Mouse (Mus musculus) adrenal gland, postnatal 36 days (tissue): Measurements from ENCODE around the gene Amz2. TPM values are rescaled to one million over a fixed set of nuclear protein-coding genes. Genes with fewer than 3 reads are reported as not detected.
A peak's percentile ranks its signal among the peaks of the same experiment; 100 is the strongest.

Experiments used
- DNase-seq, 2 experiments: peaks; one replicate each; pipeline ENCODE4 v3.0.0; 2021; ENCODE audit warnings: mixed read lengths in 1 of 2
- total RNA-seq, 2 experiments: library from RNA; stranded (reverse); gene quantifications; 2 replicates each; pipeline ENCODE4 v1.2.3; 2021

Amz2 gene
- total RNA-seq, 2 experiments from 2014 or later: 36.7 to 49.2 TPM

DNA sequence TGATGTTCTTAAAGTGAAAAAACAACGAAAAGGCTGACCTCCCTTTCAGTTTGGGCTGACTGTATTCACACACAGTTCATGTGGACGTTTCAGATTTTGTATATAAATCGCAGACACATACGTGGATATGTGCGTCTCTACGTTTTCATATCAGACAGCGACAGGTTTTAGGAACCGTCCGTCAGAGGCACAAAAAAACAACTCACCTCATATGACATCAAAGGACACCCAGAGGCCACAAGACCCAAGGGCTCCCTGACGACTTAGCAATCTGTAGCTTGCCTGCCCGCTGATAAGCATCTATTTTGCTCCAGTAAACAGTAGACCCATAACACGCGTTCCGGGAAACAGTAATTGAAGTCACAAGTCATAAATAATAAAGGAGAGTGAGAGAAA, 5.2 kb upstream of the Amz2 start:
- no peak for DNase-seq

DNA sequence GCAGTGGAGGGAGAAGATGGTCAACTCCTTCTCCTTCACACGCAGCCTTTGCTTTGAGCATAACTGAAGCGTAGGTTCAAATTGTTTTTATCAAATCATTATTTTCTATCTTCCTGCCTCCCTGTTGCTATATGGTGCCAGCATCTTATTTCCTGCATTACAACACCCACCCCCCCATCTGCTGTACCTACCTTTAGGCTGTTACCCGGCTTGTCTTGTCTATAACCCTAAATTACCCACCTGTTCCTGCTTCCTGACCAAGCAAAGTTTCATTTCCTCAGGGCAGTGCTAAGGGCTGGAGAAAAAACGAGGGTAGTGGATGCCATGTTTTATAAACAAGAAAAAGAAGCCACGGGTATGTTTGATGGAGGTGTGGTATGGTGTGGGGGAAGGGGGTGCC, 4.5 kb upstream of the Amz2 start:
- DNase-seq: no peak

DNA sequence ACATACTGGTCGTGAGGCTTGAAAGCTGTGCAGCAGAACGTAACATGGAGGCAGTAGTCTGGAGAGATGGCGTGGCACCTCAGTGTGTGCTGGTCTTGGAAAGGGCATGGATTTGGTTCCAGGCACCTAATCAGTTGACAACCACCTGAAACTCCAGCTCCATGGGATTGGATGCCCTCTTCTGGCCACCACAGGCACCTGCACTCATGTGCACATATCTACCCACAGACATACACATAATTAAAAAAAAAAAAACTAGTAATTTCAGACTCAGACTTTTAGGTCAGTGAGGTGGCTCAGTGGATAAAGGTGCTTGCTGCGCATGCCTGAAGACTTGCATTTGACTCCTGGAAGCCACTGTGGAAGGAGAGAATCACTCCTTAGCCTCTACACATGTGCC, 3.5 kb upstream of the Amz2 start:
- no peak for DNase-seq

DNA sequence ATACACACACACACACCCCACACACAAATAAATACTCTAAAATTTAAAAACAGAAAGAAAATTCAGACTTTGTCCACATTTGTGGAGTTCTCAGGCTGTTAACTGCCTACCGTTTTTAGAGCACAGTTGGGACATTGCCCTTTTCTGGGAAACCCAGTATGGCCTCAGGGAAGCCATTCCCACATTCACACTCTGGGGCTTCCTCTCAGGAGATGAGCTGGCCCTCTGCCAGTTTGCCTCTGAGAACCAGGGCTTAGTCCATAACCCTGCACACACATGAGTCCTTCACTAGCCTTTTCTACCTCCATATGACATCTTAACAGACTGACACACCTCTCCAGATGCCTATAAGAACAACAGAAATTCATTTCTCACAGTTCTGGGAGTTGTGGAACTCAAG, 2.5 kb upstream of the Amz2 start:
- no peak for DNase-seq

DNA sequence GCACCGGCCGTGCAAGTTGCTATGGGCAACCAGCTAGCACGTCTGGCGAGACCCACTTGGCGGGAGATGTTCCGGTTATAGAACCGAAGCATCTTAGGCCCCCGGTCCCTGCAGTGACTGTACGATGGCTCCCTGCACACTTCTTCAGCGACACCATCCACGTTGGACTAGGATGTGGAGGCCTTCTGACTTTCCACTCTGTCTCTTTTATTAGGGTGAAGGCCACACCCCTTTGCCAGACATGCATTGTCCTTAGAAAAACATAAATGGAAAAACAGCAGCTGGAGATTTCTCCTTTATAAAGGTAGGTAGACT, 483 bp downstream of the Amz2 start:
- no peak for DNase-seq

DNA sequence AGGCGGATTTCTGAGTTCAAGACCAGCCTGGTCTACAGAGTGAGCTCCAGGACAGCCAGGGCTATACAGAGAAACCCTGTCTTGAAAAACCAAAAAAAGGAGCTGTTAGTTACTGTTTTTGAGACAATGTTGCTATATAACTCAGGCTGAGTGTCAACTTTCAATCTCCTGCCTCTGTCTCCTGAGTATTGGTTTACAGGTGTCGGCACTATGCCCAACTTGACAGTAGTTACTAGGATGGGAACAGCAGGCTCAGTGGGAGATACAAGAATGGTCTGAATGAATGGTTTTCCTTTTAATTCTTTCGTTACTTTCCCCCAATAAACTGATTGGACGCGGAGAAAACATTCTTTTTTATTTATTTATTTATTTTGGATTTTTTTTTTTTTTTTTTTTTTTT, 1.6 kb downstream of the Amz2 start:
- DNase-seq: no peak

DNA sequence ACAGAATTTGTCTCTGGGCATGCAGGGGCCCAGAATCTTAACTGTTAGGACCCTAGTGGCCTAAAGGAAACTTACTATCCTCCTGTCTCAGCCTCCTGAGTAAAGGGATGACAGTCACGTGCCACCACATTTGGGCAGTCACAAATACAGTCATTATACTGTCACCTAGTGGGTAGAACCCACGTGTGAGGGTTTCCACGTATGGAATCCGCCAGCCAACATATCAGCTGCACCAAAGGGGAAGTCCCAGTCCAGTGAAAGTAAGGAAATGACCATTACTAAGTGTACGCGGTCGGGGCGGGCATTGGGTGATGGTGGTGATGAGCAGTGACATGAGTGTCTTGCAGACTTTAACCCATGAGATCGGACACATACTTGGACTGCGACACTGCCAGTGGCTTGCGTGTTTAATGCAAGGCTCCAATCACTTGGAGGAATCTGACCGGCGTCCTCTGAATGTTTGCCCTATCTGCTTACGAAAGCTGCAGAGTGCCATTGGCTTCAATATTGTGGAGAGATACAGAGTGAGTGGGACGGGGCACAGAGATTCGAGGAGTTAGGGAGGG, 8.6 kb downstream of the Amz2 start:
- no peak for DNase-seq

DNA sequence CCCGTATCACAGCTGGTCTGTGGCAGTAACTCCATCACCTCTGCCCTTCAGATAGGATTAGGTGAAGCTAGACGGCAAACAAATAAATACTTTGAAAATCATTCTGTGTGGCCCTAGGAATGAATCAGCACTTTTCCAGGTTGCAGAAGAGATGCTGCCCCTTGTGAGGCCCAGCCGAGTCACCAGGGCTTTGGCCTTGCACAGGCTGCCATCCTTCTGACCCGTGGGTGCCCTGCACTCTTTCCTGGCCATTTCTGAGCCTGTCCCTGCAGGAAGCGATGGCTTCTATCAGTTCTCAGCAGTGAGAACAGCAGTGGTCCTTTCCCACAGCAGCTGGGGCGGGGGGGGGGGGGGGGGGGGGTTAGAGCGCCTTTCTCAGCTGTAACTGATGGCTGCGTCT, 11.1 kb downstream of the Amz2 start:
- DNase-seq: no peak

DNA sequence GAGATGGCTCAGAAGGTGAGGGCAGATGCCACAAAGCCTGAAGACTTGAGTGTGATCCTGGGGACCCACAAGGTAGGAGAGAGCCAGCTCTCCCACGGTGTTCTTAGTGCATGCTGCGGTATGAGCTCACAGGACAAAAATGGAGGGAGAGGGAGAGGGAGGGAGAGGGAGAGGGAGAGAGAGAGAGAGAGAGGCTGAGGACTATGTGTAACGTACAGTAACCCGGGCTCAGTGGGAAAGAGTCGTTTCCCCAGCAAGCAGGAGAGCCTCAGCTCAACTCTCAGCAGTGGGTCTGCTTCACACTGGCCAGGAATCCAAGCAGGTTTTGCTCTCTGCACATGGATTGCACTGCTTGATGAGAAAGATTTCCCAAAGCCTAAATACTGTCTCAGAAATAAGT, 13.5 kb downstream of the Amz2 start:
- no peak for DNase-seq

DNA sequence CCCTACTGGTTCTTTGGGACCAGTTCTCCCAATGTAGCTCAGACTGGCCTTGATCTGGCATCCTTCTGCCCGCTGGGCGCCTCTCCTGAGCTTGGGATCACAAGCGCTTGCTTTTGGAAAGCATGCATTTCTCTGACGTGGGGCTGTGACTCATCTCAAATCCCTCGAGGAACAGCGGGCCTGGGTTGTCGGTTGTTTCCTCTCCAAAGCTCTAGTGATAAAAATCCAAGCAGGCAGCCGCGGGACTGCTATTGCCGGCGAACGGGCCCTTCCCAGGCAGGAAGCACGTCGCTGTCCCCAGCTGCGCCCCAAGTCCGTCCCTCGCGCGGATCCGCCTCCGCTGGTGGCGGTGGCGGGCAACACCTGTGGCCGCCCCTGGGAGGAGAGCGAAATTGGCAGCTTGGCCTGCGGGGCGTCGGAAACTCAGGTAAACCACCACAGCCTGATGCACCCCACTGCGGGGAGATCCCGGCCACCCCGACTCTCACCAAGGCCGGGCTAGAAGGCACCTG, 14.1 kb downstream of the Amz2 start:
- peak; percentile 84 to 89 for DNase-seq

DNA sequence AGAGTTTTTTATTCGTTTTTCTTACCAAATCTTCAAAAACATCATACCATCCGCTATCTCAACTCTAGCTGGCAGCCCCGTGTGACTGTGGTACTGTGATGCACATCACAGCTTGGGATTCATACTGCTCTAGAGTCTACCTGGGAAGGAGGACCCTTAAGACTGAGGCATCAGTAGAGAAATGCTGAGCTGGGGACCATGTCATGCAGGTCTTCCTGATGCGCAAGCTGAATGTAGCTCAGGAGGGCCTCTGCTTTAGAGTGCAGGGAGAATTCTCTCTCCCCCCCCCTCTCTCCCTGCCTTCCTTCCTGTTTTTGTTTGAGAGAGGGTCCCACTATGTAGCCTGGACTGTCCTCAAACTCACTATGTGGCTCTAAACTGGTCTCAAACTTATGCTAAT, 14.9 kb downstream of the Amz2 start:
- DNase-seq: no peak

DNA sequence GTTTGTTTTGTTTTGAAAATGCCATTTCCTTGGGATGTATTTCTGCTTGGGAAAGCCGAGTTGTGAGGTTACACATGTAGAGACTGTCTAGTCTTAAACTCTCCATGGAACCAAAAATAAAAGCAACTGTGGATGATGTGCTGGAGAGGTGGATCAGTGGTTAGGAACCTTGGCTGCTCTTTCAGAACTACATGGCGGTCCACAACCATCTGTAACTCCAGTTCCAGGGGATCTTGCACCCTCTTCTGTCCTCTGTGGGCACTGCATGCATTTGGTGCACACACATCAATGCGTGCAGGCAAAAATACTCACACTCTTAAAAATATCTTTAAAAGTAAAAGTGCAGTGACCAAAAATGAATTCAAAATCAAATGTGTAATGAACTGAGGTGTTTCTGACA, 15.4 kb downstream of the Amz2 start:
- peak; percentile 27 to 54 for DNase-seq

DNA sequence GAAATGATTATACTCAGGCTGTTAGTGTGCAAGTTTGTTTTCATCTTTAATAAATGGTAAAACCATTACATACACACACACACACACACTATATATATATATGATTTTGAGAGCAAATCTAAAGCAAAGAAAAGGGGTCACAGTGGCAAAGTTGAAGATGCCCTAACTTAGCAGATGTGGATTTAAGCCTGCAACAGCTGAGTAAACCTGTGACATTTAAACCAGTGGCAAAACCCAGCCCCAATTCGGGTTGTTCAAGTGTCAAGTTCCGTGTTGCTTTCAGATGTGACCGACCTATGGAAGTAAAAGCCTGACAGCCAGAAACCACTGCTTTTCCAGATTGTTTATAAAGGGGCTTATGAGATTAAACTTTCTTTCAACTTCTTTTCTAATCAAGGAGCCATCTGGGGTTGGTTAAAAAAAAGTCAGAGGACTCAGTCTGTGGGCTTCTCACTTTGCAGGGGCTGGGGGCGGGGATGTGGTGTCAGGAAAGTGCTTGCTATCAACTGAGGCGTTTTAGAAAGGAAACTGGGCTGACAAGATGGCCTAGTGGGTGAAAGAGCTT, 16.5 kb downstream of the Amz2 start:
- DNase-seq: no peak

DNA sequence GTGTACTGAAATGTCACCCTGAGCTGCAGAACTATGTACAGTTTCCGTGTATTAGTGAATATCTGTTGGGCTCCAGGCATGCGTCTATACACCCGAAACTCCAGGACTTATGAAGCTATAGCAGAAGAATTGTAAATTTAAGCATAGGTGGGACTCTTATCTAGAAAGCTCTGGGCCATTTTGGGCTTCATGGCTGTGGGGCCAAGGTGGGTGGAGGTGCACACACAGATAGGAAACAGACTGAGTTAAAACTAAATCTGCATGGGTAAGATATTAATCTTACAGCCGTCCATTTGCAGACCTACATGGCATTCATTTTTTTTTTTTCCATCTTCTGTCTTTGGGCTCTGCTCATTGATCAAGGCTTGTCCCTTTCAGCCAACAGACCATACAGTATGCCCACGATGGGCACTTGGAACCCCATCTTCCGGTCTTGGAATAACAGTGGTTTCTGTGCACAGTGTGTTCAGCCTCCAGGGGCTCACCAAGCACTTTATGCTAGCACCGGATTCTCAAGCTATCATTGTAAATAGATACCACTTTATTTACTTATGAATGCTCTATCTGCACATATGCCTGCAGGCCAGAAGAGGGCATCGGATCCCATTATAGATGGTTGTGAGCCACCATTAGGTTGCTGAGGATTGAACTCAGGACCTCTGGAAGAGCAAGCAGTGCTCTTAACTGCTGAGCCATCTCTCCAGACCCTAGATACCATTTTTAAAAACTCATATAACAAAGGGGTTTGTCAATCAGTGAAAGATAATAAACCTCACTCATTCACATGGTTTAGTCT, 17.9 kb downstream of the Amz2 start:
- DNase-seq: no peak

DNA sequence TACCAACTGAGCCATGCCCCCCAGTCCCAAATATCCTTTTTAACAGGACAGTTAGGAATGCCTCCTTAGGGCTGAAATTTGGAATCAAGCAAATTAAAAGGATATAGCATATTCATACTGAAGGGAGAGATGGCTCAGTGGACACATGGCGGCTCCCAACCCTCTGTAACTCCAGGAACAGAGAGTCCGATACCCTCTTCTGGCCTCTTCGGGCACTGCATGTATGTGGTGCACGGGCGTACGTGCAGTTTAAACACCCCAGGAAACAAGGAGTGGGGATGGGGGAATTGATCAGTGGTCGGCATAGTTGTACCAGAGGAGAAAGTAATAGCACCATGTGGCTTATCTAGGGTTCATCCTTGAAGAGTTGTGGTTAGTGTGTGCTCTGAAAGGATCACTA, 18.9 kb downstream of the Amz2 start:
- peak; percentile 12 to 24 for DNase-seq

DNA sequence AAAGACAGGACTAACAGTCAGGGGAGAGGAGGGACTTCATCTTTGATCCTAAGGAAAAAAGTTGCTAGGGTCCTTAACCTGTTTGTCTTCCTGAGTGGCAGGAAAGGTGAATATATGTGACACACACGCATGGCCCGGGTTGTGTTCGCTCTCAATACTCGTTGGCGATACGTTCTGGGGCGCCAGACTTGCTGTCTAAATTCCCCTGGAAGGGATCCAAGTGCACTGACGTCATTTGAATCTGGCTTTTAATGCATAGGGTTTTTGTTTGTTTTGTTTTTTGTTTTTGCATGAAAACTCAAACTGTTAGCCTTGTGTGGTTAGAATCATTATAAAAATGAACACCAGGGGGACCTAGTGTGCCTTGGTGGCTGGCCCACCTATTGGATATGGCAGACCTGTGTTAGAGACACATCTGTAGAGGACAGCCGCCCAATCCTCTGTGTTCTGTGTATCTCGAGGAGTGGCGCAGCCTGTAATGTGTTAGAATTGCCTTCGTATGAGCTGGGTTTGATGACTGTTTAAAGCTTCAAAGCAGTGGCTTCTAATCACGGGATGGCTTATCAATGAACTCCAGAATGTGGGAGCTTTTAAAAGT, 19.8 kb downstream of the Amz2 start:
- DNase-seq: peak in 1 of 2 experiments; percentile 15

DNA sequence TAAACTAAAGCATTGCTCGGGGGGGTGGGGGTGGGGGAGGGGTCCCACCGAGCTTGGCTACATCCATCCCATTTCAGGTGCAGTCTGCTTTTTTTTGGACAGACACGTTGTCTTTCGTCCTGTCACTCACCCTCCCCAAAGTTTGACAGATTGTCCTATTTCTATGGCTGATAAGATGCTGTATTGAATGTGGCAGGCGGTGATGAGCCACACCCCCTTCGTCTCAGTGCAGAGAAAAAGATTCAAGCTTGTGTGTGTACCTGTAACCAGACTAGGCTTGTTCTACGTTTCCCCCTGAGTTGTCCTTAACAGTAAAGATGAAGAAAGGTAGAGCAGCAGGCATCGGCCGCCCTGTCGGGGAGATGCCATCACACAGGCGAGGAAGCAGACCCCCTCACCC, 25.4 kb downstream of the Amz2 start:
- DNase-seq: no peak

DNA sequence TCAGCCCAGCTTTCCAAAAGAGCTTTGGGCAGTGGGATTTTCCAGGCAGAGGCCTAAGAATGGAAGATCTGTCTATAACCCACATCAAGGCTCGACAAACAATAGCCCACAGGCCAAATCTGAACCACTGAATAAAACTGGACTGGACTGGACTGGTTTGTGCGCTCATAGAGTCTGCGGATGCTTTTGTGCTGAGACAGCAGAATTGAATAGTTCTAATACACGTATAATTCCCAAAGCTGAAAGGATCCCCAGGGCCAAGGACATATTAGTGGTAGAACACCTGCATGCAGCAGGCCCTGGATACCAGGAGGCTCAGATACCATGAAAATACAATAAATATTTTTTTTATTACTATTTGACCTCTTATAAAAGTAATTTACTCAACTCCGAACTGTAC, 30.5 kb downstream of the Amz2 start:
- DNase-seq: no peak

DNA sequence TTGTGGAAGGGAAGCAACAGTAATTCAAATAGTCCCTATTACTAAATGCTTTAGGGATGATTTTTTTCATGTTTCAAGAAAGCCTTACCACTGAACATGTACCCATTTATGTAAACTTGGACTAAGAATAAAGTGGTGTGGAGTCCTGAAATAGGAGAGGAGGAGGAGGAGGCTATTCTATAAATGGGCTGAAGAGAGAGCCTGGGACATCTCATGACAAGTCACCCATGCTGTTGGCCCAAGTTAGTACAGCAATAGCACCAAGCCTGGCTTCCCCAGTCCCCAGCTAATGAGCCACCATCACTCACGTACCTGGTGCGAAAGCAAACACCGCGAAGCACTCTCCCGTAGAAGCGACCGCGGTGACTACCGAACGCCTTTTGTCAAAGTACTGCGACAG, 32.4 kb downstream of the Amz2 start:
- no peak for DNase-seq

DNA sequence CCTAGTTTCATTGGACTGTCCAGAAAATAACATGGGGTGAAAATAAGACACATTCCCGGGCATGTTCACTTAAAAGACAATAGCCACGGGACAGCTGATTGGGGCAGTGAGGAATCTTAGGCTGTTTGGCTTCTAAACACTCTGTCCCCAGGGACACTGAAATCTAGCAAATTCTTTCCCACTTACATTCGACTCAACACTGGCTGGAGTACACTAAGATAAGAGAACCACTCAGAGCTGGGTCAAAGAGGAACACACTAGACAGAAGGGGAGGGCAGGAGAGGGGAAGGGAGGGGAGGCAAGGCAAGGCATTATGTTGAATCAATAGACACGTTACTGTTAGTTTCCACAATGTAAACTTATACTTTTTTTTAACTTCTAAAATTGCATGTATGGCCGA, 34.8 kb downstream of the Amz2 start:
- DNase-seq: no peak

DNA sequence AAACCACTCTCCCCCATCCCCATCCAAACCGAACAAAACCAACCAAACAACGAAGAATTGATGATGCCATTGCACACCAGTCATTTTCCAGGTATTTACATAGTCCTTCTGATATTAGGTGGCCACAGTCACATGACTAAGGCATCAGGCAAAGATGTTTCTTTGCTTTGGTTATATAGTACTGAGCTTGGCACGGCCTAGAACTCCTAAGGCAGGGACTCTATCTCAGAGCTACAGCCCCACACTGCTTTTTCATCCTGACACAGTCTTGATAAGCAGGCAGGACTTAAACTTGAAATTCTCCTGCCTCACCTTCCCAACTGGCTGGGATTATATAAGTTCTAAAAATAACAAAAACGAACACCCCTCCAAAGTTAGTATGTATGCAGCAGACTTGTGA, 39.3 kb downstream of the Amz2 start:
- DNase-seq: no peak

DNA sequence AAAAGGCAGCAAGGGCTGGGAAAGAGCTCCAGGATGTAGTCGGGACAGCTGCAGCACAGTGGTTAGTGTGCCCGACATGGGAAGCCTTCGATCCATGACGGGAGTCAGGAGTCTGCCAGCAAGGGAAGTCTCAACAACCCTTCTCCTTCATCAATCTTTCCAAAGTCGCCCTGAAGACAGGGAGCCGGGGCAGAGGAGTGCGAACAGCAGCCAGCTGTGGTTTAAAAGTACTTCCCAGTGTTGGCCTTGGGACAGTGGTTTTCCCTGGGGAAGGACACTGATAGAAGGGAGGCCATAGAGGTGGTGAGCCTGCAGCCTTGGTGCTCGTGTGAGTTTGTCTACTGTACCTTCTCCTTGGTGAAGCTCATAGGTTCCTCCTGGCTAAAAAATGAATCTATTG, 41.2 kb downstream of the Amz2 start:
- DNase-seq: peak in 1 of 2 experiments; percentile 24

DNA sequence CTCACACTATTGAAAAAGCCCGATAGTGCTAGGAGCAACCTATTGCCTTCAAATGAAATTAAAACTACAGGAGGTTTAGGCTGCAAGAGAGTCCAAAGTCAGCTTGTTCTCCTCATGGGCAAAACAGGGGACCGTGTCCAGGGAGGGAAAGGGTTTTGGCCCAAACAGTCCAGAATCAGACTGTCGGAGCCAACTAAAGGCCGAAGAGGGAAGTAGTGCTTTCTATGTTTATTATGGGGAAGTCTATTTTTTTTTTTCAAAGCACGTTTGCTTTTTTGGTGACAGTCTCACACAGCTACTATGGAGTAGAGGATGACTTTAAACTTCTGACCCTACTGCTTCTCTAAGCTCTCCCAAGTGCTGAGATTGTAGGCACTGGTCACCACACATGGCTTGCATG, 42.4 kb downstream of the Amz2 start:
- no peak for DNase-seq

DNA sequence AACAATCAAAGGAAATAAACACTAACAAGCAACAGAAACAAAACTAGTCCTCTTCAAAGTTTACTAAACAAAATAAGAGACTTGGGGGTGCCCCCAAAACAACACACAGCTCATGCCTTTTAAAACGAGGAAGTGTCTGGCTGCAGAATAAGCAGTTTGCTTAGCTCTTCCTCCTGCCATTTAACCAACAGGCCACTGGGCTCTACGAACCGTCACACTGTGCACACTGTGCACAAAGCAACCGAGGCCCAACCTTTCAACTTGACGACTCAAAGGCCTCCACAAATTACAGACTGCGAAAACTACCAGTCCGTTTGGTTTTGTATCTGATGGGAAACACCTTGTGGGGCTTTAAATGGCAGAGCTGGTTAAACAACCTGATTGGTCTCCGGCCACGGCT, 44.4 kb downstream of the Amz2 start:
- no peak for DNase-seq
